Mouse (Mus musculus) lung, adult 2 months (tissue): ENCODE measurements at regions not wholly inside any gene's neighbourhood (a gene's known extent, or its start where the extent isn't known, plus 50 kb on each side); places are given as distances from the start of the nearest gene placed in this dataset.
A peak's percentile ranks its signal among the peaks of the same experiment; 100 is the strongest.

Source experiments
- DNase-seq: peaks from one replicate; pipeline ENCODE4 v3.0.0; 2022
- H3K4me1 ChIP-seq: fragments of 200-500 bp; 2 replicates; pipeline ENCODE4 v1.6.1; 2011; ENCODE audit warnings: low read length; ENCODE audit not compliant: control insufficient read depth, insufficient read depth
- H3K4me3 ChIP-seq: fragments of 200-500 bp; replicated peaks from 2 replicates; pipeline ENCODE3; 2011; ENCODE audit warnings: low read depth, mild to moderate bottlenecking, control low read depth, low read length; ENCODE audit errors: extremely low read depth
- CTCF ChIP-seq: fragments of 200-500 bp; IDR thresholded peaks from 2 replicates; pipeline ENCODE4 v1.5.1; 2011; ENCODE audit warnings: mild to moderate bottlenecking, low read length, control low read depth; ENCODE audit not compliant: insufficient read depth
- POLR2A ChIP-seq: fragments of 200-500 bp; IDR thresholded peaks from 2 replicates; pipeline ENCODE4 v1.6.1; 2011; ENCODE audit warnings: low read depth, mild to moderate bottlenecking, control low read depth, low read length, borderline replicate concordance; ENCODE audit errors: extremely low read depth
- WGBS: fragments of 180-500 bp; shearing (Covaris S2); methylation state at CpG from one replicate; pipeline ENCODE4 v1.1.7; 2018; 5-methylcytosine and 5-hydroxymethylcytosine counted together

GRCm38 (mm10) chr19:14353151-14353550 is 244.7 kb downstream of the Tle4 start:
- TF ChIP-seq POLR2A (no peak), CTCF (no peak)
- no peaks in the 10 kb centered on the region for H3K4me1 ChIP-seq
- DNase-seq = no peak
- 74% methylated on average over 4 of the region's 4 CpGs for WGBS
- no peak overlapping the region for H3K4me3 ChIP-seq

GRCm38 (mm10) chr19:14355128-14355527 is 242.7 kb downstream of the Tle4 start:
- no peak overlapping the region for H3K4me3 ChIP-seq
- H3K4me1 ChIP-seq = no peaks in the 10 kb centered on the region
- WGBS = 71% methylated on average over 2 of the region's 2 CpGs
- DNase-seq = no peak
- TF ChIP-seq POLR2A = no peak
- TF ChIP-seq CTCF = no peak

GRCm38 (mm10) chr19:14355946-14356345 is 241.9 kb downstream of the Tle4 start:
- TF ChIP-seq CTCF (no peak), POLR2A (no peak)
- H3K4me3 ChIP-seq = no peak overlapping the region
- H3K4me1 ChIP-seq = no peaks in the 10 kb centered on the region
- no peak for DNase-seq

GRCm38 (mm10) chr19:14360611-14361010 is 237.2 kb downstream of the Tle4 start:
- no peak for DNase-seq
- Histone ChIP-seq H3K4me3 (no peak overlapping the region), H3K4me1 (no peaks in the 10 kb centered on the region)
- TF ChIP-seq POLR2A = no peak
- no peak for TF ChIP-seq CTCF
- 78% methylated on average over 5 of the region's 5 CpGs for WGBS

GRCm38 (mm10) chr19:14369098-14369604 is 228.7 kb downstream of the Tle4 start:
- H3K4me1 ChIP-seq = no peaks in the 10 kb centered on the region

GRCm38 (mm10) chr19:14371360-14371759 is 226.5 kb downstream of the Tle4 start:
- DNase-seq = no peak
- no peaks in the 10 kb centered on the region for H3K4me1 ChIP-seq
- H3K4me3 ChIP-seq = no peak overlapping the region
- TF ChIP-seq CTCF (no peak), POLR2A (no peak)
- 86% methylated on average over 5 of the region's 5 CpGs for WGBS

More at GRCm38 (mm10) chr19:14369098-14369604, 228.7 kb downstream of the Tle4 start:
- no peak overlapping the region for H3K4me3 ChIP-seq
- TF ChIP-seq POLR2A = no peak
- no peak for TF ChIP-seq CTCF
- DNase-seq = no peak
- WGBS = 87% methylated on average over 12 of the region's 12 CpGs

- 81% methylated on average over 4 of the region's 4 CpGs for WGBS
- Histone ChIP-seq H3K4me1 (no peaks in the 10 kb centered on the region), H3K4me3 (no peak overlapping the region)
- no peak for DNase-seq
- no peak for TF ChIP-seq CTCF
- TF ChIP-seq POLR2A = no peak
Observed at GRCm38 (mm10) chr19:14373996-14374395, 223.9 kb downstream of the Tle4 start.

GRCm38 (mm10) chr19:14380898-14381297 is 217.0 kb downstream of the Tle4 start:
- Histone ChIP-seq H3K4me3 (no peak overlapping the region), H3K4me1 (no peaks in the 10 kb centered on the region)
- TF ChIP-seq POLR2A (no peak), CTCF (no peak)
- DNase-seq = no peak

GRCm38 (mm10) chr19:14387796-14388195 is 210.1 kb downstream of the Tle4 start:
- peak overlapping the region; percentile 23 for H3K4me3 ChIP-seq
- WGBS = 52% methylated on average over 5 of the region's 5 CpGs
- DNase-seq = no peak
- TF ChIP-seq CTCF (no peak), POLR2A (no peak)
- H3K4me1 ChIP-seq = no peaks in the 10 kb centered on the region

GRCm38 (mm10) chr19:14388539-14388938 is 209.3 kb downstream of the Tle4 start:
- WGBS = 38% methylated on average over 4 of the region's 4 CpGs
- Histone ChIP-seq H3K4me1 (no peaks in the 10 kb centered on the region), H3K4me3 (no peak overlapping the region)
- DNase-seq = no peak
- TF ChIP-seq CTCF (peak; percentile 16; the same call in 1 of the 2 replicates), POLR2A (no peak)
